Mouse (Mus musculus) c-Kit-negative CD71-positive TER-119-positive erythroid progenitor cells, embryonic 14.5 days (primary cell): Measurements from ENCODE around the gene Cacna1b.

Experiments used
- DNase-seq: peaks from one replicate; pipeline ENCODE4 v3.0.0-alpha.2; 2013; ENCODE audit warnings: low read depth, low spot score

The Cacna1b gene

DNA sequence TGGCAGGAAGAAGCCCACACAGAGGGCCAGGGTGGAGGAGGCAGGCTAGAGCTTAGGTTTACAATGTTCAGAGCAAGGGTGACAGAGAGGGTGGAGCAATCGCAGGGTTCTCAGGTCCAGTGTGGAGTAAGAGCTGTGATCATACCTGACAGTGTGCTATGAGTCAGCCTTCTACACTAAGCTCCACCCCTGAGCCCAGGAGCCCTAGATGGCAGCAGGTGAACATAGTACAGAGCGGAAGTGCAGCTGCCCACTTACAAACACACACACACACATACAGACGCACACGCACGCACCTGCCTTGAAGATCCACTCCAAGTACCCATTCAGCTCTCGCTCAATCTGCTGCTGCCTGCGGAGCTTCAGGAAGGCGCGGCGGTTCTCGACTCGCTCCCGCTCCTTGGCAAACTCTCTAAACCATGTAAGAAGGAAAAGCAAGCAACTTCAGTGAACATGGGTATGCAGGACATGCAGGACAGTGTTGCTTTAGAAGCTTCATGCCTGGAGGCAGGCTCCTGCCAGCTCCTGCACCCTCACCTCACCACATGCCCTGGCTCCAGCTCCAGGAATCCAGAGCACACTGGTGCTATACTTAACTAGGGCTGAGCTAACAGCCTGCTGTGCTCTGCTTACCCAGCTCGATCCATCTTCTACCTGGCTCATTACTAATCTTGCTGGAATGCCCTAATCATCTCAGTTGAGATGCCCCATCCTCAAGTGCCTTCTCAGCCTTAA is 43.1 kb downstream of the Cacna1b start:
- no peak for DNase-seq

DNA sequence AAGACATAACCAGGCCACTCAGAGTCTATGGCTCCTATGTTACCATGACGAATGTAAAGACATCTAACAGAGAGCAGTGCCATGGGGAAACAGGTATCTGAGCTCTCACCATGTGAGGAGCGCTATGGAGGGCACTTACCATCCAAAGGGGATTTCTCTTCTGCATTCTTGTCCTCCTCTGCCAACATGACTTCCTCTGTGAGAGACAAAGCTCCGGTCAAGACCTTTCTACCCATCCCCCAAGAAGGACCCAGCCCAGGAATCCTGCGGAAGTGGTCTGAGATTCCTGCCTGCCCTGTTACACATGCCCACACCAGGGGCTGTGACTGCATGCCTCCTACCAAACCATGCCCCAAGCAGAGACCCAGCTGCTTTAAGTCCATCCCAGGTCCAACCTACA is 44.0 kb downstream of the Cacna1b start:
- DNase-seq: no peak

DNA sequence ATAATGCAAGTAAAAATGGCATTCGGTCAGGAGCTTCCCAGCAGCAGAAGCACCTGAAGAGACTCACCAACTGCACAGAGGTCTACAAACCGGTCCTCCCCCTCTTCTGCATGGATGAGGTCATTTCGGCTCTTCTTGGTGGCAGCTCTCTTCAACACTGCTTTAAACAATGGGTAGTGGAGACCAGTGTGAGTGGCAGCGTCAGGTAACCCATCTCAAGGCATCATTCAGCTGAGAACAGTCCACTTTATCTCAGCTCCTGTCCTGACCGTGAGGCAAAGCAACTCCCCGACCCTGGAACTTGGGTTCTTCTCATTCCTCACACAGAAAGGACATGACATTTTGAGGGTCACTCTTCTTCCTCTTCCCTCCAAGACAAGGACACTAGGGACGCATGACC is 45.0 kb downstream of the Cacna1b start:
- DNase-seq: no peak

DNA sequence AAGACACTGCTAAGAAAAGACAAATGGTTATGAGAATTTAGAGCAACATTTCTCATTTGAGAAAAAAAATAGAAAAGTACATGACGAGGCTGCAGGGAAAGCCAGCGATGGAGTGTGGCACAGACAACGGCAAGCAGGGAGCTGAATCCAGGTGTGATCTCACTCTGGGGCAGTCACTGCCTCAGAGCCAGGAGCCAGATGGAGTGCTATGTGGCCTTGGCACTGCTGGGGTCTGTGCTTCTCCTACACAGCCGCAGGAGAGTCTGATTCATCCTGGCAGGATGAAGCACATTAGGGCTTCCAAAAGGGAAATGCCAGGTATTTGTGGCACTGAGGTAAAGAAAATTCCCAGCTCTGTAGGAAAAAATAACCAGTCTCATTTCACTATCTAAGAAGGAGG is 45.5 kb downstream of the Cacna1b start:
- no peak for DNase-seq

DNA sequence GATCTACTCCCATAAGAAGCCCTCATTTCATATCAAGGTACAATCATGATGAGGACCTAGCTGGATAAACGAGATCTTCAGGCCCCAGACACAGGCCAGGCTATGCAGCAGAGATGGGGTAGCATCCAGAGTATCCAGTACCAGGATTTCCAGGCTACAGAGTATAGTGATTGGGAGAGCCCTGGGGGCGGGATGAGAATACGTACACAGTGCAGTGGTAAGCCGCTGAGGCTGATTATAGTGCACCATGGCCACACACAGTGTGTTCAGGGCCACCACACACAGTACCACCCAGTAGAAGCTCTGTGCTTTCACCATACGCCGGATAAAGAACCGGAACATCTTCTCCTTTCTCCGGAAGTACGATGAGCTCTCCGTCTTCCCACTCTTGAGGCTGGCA is 57.0 kb downstream of the Cacna1b start:
- DNase-seq: no peak

DNA sequence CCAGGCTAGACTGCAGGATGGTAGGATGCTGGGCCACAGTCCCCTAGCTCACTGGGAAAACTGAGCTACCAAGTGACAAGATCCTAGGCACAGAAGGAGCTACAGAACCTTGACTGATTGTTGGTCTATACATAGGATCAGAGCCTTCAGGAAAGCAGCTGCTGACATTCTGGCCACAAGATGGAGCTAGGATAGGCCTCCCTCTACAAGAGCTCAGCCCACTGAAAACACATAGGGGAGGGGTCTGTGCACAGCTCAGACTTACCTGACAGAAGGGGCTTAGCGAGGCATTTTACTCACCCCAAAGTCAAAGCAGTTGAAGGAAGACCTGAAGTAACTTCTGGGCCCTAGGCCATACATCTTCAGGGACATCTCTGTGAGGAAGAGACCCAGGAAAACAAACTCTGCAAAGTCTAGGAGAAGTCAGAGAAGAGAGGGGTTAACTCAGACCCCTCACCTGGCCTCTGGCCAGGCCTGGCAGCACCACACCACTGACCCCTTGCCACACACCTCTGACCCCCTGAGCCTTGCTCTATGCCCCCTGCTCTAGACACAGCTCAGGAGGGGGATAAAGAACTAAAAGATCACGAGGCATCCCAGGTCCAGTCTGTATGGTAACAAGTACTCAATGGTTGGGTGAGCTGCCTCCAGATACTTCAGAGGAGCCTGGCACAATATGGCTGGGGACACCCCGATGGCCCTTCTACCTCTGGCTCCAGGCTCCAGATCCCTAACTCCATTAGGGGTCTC is 60.6 kb downstream of the Cacna1b start:
- DNase-seq: no peak

DNA sequence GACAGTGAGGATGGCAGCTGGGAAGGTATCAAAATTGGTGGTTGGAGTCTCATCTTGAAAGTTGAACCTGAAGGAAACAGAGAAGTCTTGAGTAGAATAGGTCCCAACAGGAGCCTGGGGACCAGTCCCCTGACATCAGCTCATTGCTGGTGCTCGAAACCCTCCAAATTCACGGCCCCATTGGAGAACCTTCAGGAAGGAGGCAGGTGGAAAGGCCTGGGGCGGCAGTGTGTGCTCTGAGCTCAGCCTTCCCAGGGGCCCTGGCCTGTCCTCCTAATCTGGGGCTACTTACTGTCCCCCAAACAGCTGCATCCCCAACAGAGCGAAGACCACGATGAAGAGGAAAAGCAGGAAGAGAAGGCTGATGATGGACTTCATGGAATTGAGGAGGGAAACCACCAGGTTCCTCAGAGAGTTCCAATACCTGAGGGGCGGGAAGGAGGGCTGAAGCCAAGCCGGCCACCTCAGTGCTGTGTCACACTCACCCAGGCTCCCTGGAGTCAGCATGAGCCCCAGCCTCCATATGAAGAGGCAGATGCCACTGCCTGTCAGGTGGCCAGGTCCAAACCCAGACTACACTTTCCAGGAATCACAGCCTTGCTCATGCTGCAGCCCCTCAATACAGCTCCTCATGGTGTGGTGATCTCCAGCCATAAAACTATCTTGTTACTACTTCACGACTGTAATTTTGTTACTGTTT is 65.5 kb downstream of the Cacna1b start:
- DNase-seq: no peak

DNA sequence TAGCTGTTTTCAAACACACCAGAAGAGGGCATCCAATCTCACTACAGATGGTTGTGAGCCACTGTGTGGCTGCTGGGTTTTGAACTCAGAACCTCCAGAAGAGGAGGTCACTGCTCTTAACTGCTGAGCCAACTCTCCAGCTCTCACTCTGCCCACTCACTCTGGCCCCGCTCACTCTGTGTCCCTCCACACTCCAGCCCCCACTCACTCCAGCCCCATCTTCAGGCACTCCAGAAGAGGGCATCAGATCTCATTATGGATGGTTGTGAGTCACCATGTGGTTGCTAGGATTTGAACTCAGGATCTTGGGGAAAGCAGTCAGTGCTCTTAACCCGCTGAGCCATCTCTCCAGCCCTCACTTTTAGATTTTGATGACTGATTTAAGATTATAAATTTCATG is 70.6 kb downstream of the Cacna1b start:
- DNase-seq: no peak

DNA sequence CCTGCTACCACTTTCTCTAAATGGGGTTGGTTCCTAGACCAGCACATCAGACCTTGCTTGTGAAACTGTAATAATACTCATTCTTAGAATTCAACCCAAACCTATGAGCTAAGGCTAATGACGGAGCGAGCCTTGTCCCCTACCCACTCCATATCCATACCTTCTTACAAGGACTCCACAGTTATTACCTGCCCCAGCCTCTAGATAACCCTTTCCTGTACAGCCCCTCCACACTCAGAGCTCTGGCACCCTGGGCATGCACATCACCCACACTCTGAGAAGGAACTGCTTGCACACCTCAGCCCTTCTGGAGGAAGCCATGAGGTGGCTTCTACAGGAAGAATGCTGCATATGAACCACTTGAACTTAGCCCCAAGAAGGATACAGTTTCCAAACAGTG is 72.6 kb downstream of the Cacna1b start:
- DNase-seq: no peak

DNA sequence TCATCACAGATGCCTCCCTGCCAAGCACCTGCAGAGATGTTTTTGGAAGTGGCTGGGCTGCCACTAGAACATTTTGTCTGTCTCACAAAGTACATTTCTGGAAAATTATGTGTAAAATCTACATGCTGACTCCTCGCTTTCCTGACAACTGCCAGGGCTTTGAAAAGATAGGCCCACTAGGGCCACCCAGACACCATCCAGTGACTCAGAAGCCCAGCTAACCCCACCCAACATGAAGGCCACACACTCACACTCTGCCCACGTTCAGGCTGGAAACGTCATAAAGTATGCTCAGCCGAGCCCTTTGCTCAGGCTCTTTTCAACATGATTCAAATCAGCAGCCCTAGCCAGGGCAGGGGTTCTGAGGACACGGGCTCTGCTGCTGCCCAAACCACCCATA is 77.6 kb downstream of the Cacna1b start:
- DNase-seq: no peak

DNA sequence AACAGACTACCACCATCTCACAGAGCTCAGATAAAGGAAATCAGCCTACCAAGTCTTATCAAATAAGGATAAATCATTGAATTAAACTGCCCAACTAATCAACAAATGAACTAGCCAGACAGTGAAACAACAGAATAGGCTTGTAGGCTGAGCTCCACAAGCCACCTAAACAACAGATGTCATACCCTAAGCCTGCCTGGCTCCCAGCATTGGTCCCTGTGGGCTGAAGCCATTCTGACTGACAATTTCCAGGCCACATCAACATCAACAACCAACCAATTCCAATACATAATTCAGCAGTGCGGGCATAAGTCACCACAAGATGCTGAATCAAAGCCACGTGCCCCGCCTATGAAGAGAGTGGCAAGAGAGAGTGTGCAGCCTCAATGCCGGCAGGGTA is 78.2 kb downstream of the Cacna1b start:
- no peak for DNase-seq

DNA sequence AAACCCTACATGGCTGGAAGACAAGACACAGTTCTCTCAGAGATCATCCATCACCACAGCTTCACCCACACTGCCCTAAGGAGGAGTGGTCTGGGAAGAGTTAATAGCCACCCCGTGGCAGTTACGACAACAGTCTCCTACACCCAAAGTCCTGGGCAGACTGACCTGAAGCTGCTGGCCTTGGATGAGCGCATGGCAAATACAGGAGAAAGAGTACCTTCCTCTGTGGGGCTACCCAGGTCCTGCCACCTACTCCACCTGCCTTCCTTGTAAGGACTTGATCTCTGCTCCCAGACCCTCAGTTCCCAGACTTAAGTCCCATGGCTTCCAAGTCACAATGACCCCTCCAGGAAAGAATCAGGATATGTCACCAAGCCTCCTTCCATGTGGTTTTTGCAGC is 79.7 kb downstream of the Cacna1b start:
- DNase-seq: no peak

DNA sequence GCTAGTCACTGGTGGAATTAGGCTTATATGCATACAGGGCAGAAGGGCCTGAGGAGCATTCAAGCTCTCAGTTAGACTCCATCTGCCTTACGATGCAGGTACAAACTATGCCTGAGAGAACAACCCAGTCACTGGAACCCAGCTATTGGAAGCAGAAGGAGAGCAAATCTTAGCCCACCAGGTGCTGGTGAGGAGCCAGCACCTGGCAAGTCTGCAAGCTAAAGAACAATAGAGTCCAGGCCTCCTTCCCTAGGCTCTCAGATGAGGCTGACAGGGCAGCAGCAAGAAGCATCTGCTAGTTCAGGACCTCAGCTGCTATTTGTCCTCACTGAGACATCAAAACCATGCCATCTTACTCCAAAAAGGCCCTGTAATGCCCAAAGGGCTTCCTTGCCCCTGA is 82.2 kb downstream of the Cacna1b start:
- DNase-seq: no peak

DNA sequence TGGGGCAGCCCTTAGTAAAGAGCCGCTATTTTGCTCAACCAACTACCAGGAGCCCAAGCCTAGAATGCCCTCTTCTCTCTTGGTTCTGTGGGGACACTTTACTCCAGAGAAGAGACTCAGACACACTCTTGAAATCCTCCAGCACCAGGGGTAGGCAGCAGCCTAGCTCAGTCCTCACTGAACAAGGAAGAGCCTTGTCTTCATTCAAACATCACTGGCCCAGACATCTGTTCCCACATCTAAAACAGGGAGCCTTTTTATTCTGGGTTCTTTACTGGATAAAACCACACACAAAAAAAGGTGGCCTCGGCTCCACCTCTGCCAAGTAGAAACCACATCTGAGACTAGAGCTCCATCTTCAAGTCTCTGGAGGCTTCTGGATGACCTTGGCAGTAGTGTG is 82.8 kb downstream of the Cacna1b start:
- DNase-seq: no peak

DNA sequence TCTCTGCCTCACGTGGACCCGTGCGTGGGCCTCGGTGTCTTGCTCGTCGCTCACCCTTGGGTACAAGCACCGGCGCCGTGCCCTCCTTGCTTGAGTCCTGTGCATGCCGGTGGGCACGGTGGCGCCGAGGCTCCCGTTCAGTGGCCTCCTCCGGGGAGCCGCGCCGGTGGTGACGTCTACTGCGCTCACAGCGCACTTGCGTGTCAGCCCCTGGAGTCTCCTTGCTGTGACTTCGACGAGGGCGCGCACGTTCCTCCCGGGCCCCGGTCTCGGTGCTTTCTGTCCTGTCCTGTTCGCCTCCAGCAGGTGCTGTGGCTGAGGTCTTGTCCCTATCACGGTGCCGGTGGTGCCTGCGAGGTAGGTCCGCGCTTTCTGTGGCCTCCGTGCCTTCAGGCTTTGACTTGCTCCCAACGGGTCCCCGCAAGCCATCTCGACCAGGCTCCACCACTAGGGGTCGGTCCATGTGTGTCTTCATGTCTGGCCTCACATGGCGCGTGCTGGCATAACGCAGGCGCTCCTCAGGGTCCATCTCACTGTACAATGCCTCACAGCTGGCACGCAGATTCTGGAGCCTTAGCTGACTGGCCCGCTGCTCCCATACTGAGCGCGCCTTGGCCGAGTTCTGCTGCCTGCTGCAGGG is 83.8 kb downstream of the Cacna1b start:
- DNase-seq: no peak

DNA sequence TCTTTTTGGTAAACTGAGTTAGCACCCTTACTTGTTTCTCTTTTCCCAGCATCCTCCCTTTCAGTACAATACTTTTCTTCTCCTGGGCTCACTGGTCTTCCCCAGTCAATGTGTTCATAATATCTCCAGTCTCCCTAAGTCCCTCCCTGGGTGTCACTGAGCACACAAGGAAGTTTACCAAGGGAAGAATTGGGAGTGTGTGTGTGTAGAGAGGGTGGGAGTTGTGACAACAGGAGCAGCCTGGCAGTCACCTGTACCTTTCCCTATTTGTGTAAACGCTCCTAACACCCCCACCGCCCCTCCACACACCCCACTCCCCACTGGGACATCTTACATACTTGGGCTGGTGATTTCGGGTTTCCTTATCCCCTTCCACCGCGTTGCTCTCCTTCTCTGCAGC is 84.4 kb downstream of the Cacna1b start:
- no peak for DNase-seq

DNA sequence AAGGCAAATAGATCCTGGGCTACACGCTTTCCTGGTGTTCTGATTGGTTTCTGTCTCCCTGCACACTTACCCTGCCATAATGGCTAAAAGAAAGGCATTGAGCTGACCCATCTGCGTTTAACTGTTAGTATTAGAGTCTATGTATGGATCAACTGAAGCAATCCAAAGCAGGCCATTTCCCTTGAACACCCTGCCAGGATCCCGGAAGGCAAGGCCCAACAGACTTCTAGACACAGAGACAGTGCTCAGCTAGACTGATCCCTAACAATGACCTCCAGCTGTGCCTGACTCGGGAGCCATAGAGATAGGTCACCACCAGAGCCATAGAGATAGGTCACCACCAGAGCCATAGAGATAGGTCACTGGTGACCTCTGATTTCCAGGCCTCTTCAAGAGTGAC is 84.8 kb downstream of the Cacna1b start:
- no peak for DNase-seq

DNA sequence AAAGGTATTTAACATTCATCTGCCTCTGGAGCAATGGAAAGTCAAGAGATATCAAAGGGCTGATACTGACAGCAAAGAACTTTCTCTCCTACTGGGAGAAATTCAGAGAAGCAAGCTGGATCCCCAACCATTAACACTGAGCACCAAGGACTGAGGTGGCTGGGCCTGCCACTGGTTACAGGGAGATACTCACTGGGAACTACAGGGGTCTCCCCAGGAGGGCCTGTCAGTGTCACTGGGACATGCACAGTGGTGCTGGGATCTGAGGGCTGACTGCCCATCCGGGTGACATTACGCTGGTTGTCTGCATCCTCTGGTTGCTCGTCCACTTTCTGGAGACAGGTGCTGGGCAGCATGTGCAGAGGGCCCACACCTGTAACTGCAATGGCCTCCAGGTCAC is 85.3 kb downstream of the Cacna1b start:
- no peak for DNase-seq

DNA sequence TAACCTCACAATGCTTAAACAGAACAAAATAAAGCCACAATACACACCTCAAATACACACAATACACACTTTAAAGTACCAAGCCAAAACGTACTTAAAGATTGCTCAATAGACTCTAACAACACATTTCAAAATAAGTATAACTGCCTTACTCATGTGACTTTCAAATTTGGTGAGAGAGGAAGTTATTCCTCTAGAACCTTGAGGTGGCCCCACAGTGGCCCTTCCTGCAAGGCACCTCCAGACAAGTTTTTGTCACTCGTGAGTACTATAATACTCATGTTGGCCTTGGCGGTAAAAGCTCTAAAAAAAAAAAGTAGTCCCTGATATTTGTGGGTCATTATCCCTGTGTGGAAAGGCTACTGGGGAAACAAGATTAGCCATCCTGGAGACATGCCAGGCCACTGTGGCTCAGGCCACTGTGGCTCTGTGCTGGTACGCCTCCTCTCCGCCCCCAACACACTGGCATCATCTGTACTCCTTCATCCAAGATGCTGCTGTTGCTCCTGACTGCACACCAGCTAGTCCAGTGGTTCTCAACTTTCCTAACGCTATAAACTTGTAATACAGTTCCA is 88.4 kb downstream of the Cacna1b start:
- no peak for DNase-seq

DNA sequence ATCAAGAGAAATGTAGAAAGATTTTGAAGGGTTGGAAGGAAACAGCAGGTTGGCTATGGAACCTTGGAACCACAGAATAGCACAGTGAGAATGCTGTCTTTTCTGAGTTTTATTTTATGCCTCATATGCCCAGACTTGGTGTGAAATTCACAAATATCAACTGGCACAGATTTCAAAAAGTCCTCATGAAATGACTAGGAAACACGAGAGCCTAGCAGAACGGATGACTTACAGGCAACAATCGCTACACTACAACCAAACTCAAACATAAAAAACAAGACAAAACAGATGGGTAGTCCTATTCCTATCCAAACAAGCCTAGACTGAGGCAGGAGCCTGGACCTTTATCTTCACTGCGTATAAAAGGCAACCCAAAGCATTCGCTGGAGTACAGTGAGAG is 94.4 kb downstream of the Cacna1b start:
- DNase-seq: no peak

DNA sequence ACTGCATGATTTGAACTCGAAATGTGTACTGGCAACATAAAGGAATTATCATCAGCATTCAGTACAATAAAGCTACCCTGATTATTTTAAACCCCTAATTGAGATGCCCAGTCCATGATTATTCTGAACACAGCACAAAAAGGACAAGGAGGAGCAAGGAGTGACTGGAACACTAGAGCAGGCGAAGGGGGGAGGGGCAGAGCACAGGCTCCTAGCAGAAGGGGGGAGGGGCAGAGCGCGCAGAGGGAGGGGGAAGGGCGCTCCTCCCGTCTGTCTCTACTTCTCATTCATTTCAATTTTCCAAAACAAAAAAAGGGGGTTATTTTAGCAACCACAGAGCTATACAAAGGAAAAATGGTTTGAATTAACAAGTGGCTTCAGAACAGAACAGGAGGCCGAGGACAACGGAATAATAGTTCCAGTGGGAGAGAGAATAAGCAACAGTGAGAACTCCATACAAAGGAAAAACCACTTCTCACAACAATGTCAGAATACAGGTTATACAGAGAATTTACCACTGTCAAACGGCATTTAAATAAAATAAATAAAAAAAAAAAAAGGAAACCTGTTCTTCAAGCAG is 98.2 kb downstream of the Cacna1b start:
- no peak for DNase-seq
